Mouse (Mus musculus): ENCODE data around the gene Mki67. TPM values are rescaled to one million over a fixed set of nuclear protein-coding genes. Genes with fewer than 3 reads are reported as not detected.

Mki67 gene
- polyA plus RNA-seq (2017; shearing (Covaris generic)) = 1.3 TPM

DNA sequence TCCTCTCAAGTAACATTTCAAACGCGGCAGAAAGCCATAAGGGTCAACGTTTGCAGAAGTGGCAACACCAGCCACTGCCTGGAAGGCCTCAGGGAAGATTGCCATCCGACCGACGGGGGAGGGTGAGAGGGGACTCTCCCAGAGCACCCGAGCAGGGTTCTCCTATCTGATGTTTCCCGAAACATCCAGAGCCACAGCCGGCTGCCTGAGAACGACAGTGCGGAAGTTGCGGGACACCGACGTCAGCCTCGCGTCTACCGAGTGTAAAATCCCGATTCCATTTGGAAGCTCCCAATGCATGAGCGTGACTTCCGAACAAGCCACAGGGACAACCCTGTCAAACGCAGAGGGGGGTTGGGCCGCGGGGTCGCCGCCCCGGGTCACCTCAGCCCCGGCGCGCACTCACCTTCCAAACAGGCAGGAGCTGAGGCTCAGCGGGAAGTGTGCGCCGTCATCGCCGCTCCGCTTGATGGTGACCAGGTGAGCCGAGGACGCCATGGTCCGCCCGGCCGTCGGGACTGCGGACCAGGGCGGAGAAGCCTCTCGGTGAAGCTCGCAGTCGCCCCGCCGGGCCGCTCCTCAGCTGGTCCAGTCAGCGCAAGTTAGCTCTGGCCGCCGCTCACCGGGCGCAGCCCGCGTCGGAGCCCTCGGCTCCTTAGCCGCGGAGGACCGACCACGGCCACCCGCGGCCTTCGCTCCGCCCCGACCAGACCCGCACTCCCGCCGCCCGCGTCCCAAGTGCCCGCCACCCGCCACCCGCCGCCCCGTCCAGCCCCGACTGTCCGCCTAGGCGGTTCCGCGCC lies at the start of gene Mki67:
TSS of gene Mki67 (minus strand) at position 720 of the 803 bp plus-strand sequence.

Other genes starting within 250 kb of the Mki67 start
- gene Clrn3, start 187.7 kb downstream of the Mki67 start, polyA plus RNA-seq (2017; shearing (Covaris generic)) = not detected
- 32.2 TPM for gene Ptpre, start 178.9 kb downstream of the Mki67 start, polyA plus RNA-seq (2017; shearing (Covaris generic))

Data from effector memory CD4-positive, alpha-beta T cell, adult 7 months (primary cell).